Mouse (Mus musculus) left cerebral cortex, adult 11 months (tissue): ENCODE measurements around the gene Fstl4.

ENCODE experiments used
- DNase-seq: peaks from one replicate; pipeline ENCODE4 v3.0.0; 2022; ENCODE audit warnings: low spot score

The Fstl4 gene

GRCm38 (mm10) chr11:52764461-52764893 is at the start of gene Fstl4:
TSS of gene Fstl4 (plus strand) at chr11:52764634.
- DNase-seq: no peak

- DNase-seq: no peak
Measured at GRCm38 (mm10) chr11:52718570-52718969, 45.9 kb upstream of the Fstl4 start.

- DNase-seq: no peak
Measured at GRCm38 (mm10) chr11:52721087-52721486, 43.3 kb upstream of the Fstl4 start.

- DNase-seq: no peak
Measured at GRCm38 (mm10) chr11:52722706-52723105, 41.7 kb upstream of the Fstl4 start.

- DNase-seq: no peak
Measured at GRCm38 (mm10) chr11:52726001-52726400, 38.4 kb upstream of the Fstl4 start.

- no peak for DNase-seq
Measured at GRCm38 (mm10) chr11:52728479-52728878, 36.0 kb upstream of the Fstl4 start.

GRCm38 (mm10) chr11:52729890-52730289 is 34.5 kb upstream of the Fstl4 start:
- DNase-seq: no peak

- DNase-seq: no peak
Measured at GRCm38 (mm10) chr11:52731979-52732378, 32.5 kb upstream of the Fstl4 start.

GRCm38 (mm10) chr11:52734493-52735195 is 29.8 kb upstream of the Fstl4 start:
- DNase-seq: peak; percentile 5

GRCm38 (mm10) chr11:52739187-52739586 is 25.2 kb upstream of the Fstl4 start:
- no peak for DNase-seq

GRCm38 (mm10) chr11:52740466-52740865 is 24.0 kb upstream of the Fstl4 start:
- DNase-seq: no peak

GRCm38 (mm10) chr11:52743956-52744355 is 20.5 kb upstream of the Fstl4 start:
- DNase-seq: no peak

- DNase-seq: no peak
Measured at GRCm38 (mm10) chr11:52744593-52745450, 19.6 kb upstream of the Fstl4 start.

GRCm38 (mm10) chr11:52747206-52747605 is 17.2 kb upstream of the Fstl4 start:
- no peak for DNase-seq

- DNase-seq: no peak
Measured at GRCm38 (mm10) chr11:52747766-52748456, 16.5 kb upstream of the Fstl4 start.

- DNase-seq: no peak
Measured at GRCm38 (mm10) chr11:52749988-52750387, 14.4 kb upstream of the Fstl4 start.

- no peak for DNase-seq
Measured at GRCm38 (mm10) chr11:52752524-52752923, 11.9 kb upstream of the Fstl4 start.

- no peak for DNase-seq
Measured at GRCm38 (mm10) chr11:52753261-52753660, 11.2 kb upstream of the Fstl4 start.

GRCm38 (mm10) chr11:52761800-52762199 is 2.6 kb upstream of the Fstl4 start:
- DNase-seq: no peak

GRCm38 (mm10) chr11:52764894-52765677 is 652 bp downstream of the Fstl4 start:
- no peak for DNase-seq

GRCm38 (mm10) chr11:52765678-52766254 is 1.3 kb downstream of the Fstl4 start:
- DNase-seq: peak; percentile 40
